Mouse (Mus musculus) hindlimb bud, embryonic 11.5 days (tissue): ENCODE results near the gene Atl3.

Experiments used
- DNase-seq: peaks from one replicate; pipeline ENCODE4 v3.0.0-alpha.2; 2012; ENCODE audit warnings: low read depth, low spot score; ENCODE audit errors: extremely low spot score

Gene Atl3

DNA sequence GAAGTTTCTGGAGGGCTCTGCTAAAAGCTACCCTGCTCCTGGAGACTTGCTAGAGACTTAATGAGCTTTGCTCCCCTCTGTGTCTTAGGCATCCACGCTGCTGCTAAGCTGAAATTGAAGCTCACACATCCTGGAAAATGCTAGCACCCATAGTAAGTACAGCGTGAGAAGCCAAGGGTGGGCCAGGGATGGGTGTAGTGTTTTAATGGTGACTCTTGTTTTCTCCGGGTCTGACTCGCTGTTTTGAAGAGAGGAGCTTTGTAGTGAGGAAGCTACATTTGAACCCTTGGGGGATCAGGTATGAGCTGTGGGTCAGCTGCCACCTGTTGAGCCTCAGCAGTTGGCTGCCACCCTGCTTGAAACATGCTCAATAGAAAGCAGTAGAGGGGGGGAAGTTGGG is 64.0 kb downstream of the Atl3 start:
- DNase-seq, result no peak

DNA sequence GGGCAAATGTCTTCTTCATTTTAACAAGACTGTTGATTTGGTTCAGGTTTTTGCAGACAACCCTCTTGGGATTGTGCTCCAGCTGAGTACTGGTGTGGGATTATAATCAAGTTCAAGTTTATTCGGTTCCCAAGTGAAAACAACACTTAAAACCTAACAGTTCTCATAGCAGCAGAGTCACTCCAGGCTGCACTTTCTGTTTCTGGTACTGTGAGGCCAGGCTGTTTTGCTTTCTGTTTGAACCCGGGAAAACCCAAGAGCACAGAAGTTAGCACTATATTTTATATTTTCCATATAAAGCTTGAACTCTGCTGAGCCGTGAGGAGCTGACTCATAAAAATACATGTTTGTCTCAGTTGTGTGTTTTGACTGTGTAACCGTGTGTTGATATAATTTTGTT is 64.8 kb downstream of the Atl3 start:
- no peak for DNase-seq

DNA sequence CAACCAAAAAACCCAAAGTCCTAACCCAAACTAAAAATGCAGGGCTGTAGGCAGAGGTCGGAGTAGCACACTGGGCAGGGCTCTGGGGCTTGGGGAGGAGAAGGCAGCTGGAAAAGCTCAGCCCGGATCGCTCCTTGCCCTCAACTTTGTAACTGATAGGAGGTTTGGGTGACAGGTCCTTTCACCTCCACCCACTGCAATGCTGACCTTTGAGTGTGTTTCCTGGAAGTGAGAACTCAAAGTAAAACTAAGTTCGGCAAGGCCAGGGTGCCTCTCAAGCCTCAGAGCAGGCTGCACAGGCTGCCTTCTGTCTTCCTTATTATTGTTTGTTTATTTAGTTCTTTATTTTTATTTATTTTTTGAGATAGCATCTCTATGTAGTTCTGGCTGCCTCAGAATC is 66.1 kb downstream of the Atl3 start:
- DNase-seq, result no peak

DNA sequence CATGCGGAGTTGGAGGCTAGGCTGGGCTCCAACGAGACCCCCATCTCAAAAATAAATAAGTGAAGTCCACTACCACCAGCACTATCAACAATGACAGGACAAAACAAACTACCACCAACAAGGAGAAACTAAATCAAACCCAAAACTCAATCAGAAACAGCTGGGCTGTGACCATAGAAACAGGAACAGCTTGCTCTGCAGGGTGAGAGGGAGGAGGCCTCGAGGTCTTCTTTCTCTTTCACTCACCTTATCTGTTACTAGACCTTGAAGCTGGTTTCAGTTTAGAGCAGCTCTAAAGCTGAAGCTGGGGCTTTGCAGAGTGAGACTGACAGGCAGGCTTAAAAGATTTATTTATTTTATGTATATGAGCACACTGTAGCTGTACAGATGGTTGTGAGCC is 67.6 kb downstream of the Atl3 start:
- DNase-seq, result no peak

DNA sequence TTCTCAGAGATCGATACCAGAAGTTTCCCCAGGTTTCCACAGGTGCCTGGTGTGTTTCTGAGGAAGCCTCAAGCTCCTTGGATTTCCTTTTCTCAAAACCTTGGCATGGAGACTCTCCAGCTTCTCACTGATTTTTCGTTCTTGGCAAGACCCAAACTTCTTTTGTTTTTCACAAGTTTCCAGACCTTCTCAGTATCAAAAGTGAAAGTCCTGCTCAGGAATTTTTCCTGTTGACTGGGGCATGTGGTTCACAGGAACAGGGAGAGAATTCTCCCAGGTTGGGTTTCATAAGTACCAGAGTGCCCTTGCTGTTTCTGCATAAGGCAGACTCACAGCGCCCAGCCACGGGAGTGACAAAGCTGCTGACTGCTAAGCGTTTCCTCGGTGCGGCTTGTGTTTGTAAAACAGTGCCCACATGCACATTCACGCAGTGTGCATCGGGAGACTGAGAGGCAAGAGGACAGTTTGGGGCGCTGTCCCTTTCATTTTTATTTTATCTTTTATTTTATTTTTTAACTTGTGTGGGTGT is 68.8 kb downstream of the Atl3 start:
- no peak for DNase-seq

DNA sequence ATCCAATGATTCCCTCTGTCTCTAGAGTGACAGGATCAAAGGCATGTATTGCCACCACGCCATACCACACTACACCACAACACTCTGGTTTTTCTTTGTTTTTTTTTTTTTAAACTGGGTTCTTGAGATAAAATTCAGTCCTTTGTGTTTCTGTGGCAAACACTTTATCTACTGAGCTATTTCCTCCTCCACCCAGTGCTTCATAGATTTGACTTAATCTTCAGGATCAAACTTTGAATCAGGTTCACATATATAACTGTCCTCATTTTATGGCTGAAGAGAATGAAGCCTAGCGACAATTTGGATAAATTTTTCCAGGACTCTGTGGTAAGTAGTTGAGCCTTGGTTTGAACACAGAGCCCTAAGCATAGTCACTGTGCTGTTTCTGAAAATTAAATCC is 69.8 kb downstream of the Atl3 start:
- DNase-seq, result no peak

DNA sequence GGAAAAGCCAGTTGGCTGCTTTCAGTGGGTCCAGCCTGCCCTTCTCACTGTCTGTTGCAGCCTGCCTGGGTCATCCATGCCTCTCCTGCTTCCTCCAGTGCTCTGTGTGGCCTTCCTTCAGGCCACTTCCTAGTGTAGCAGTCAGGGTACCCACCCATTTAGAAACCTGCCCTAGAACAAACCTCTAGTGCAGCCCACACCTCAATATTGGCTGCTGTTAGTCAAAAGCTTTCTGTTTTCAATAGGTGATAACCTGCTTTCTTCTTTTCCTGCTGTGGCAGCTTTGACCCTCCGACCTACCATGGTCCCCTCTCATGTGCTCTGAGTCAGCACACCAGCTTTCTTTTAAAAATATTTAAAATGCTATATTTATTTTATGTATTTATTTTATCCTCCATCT is 70.6 kb downstream of the Atl3 start:
- DNase-seq, result no peak

DNA sequence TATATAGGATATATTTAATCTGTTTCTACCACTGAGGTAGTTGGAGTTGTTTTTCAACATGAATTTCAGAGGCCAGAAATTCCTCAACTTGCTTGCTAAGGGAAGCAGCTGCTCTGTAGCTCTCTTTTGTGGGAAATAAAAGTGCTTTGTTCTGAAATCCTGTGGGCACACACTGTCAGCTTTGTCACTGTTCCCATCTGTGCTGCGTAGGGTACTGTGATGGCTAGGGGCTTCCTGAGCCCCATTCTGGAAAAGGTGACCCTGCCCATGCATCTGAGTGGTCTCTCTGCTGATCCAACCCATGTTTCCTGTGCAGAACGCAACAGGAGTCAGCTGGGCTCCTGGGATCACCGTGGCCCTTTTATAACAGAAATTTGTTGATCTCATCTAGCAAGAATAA is 73.0 kb downstream of the Atl3 start:
- no peak for DNase-seq

DNA sequence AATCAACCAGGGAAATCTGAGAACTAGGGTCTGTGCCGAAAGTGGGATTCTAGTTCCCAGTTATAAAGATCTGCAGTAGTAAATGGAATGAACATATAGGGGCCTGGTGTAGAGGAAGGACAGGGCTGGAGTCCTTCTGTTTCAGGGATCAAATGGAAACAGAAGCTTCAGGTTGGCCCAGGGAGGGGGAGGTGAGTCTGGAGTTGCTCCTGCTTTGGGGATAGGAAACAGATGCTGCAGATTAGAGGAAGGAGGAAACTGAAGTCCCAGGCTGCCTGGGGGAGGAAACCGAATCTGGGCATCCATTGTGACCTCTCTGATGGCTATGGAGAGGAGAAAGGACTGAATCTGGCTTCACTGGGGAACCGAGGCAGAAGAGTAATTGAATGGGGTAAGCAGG is 74.5 kb downstream of the Atl3 start:
- no peak for DNase-seq

DNA sequence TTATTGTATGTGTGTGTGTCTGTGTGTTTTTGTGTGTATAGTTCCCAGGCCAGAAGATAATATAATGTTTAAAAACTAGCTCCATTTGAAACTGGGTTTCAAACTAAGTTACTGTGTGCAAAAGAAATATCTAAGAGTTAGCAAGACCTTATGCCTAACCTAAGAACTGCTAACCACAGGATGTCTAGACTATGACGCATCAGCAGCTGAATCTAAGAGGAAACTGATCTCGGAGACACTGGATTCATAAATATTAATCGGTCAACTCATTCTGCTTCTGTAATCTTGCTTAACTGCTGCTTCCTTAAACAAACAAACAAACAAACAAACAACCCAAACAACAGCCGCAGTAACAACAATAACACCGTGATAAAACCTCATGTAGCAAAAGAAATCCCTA is 75.8 kb downstream of the Atl3 start:
- no peak for DNase-seq

DNA sequence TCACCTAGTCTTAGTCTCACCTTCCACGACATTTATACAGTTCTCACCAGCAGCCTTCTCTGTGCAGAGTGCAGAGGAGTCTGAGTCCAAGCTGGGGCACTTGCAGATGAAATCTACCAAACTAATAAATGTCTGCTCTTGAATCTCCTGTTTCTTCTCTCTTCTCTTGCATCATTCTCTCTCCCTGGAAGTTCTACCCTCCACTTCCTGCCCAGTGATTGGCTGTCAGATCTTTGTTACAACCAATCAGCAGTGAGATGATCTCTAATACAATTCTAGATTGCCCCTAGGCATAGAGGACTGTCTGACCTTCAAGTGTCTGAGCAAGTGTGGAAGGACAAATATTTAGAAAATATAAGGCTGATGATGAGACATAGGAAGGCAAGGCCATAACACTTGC is 82.3 kb downstream of the Atl3 start:
- DNase-seq, result no peak

DNA sequence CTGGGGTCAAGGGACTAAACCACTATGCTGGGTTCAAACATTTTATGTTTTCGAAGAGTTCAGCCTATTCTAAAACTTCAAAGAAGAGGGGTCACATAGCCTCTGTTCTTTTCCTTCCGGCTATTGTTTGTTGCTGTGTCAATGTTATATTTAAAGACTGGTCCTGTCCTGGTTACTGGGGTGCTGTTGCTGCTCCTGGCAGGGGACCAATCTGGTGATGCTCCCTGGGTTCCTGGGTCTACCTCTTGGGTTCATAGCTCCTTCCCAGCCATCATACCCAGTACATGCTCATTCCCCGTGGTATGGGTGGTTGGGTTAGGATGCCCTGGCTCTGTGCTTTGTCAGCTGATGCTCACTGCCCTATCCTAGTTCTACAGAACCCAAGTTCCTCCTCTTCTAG is 83.9 kb downstream of the Atl3 start:
- no peak for DNase-seq

DNA sequence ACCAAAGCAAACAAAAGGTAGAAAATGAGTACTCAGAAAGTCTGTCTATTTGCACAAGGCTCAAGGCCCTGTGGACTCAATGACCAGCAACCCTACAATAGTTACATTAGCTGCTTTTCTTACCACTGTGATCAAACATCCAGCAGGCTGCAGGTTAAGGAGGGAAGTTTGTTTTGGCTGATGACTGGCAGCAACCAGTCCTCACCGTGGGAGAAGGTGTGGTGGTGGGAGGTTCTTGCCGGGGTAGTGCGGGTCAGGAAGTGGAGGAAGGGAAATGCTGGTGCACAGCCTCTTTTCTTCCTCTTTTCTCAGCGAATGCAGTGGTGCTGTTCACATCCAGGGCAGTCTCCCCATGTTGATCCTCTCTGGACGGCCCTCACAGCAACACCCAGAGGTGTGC is 87.2 kb downstream of the Atl3 start:
- DNase-seq, result no peak

DNA sequence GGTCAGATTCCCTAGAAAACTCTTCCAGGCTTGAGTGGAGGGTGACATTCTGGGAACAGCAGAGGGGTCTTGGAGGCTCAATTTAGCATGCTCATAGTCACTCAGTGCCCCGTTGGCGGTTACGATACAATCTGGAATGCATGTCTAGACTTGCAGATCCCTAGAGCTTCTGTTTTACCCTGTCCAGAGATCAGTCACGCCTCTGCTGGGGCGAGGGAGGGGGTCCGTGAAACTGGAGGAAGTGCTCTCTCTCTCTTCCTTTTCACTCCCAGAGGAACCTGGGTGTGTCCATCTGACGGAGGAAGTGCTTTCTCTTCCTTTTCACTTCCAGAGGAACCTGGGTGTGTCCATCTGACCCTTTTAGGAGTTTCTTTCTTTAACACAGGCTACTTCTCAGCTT is 89.3 kb downstream of the Atl3 start:
- no peak for DNase-seq

DNA sequence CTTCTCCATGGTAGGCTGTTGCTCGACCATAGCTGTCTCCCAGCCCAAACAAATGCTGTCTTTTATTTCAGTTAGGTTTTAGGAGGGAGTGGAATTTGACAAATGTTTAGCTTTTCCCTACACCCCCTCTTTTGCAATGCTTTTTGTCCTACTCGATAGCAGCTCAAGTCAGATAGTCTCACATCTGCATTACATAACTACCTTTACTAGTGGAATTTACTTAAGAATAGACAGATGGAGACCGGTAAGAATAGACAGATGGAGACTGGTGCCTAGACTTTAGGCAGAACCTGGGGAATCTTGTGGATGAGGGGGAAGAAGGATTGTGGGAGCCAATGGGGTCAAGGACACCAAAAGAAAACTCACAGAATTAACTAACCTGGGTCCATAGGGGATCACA is 89.8 kb downstream of the Atl3 start:
- DNase-seq, result no peak

DNA sequence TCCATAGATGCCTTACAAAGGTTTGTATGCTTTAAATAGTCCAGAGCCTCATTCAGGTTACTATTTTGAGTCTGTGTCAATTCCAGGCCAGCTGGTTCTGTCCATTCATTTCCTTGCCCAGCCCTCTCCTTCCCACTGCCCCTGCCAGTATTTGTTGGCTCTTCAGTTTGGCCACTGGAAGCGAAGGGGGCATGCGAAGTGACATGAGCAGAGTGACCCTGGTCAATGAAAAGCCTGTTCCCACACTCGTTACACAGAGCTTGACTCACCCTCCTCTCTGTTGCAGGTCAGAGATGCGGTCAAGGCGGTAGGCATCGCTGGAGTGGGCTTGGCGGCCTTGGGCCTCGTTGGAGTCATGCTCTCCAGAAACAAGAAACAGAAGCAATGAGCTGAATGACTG is 91.4 kb downstream of the Atl3 start:
- no peak for DNase-seq

DNA sequence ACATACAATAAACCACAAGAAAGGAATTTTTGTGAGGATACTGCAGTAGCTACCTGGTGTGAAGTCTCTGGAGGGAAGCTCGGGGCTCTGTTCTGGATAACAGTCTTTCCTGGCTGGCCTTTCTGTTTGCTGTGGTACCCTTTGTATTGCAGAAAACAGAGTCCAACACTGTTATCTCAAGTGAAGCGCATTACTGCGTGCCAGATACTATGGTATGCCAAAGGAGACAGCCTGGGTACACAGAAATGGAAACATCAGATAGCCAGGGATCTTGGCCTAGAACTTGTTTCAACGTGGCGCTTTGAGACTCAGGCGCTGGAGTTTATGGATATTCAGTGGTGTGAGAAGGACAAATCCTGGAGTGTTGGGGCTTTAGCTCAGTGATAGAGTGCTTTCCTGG is 91.9 kb downstream of the Atl3 start:
- DNase-seq, result no peak
